ENCODE assay signal across 18 mouse cellular contexts in genomic region chr4:25955696-25956348, GRCm38 (mm10).
A peak's percentile ranks its signal among the peaks of the same experiment; 100 is the strongest.
DNase-seq lines count a peak whose midpoint lies in the region; ATAC-seq and TF ChIP-seq lines count a peak whose summit lies in the region.
"Had no signal": no experiment of that assay in that cellular context is flagged by ENCODE, and none has a peak within 500 bp of the region (broad histone marks: within the 10 kb centered on the region; RNA-seq: fewer than 3 reads in every experiment).

No protein-coding gene starts in this region.

- no peak for ATAC-seq in hindbrain, postnatal 0 days
- ATAC-seq: intestine, embryonic 16.5 days; liver, embryonic 12.5 days; midbrain, embryonic 15.5 days had no signal

- H3K4me1 ChIP-seq in hindbrain, postnatal 0 days (ENCODE audit: insufficient read depth, low read length), result no peaks in the 10 kb centered on the region
- no peaks in the 10 kb centered on the region for H3K4me1 ChIP-seq in hindbrain, embryonic 10.5 days (replicated peaks)
- H3K4me1 ChIP-seq: embryonic facial prominence, embryonic 15.5 days; hindbrain, embryonic 12.5 days; liver, embryonic 12.5 days; midbrain, embryonic 15.5 days had no signal

- no peaks in the 10 kb centered on the region for H3K9me3 ChIP-seq in hindbrain, postnatal 0 days (ENCODE audit: low read length)
- H3K9me3 ChIP-seq in hindbrain, embryonic 10.5 days, result no peaks in the 10 kb centered on the region
- H3K9me3 ChIP-seq: embryonic facial prominence, embryonic 15.5 days; hindbrain, embryonic 12.5 days; liver, embryonic 12.5 days; midbrain, embryonic 15.5 days had no signal

- no peak overlapping the region for H3K27ac ChIP-seq in hindbrain, postnatal 0 days
- no peak overlapping the region for H3K27ac ChIP-seq in hindbrain, embryonic 10.5 days
- peak overlapping the region; percentile 29; the same call in 1 of the 2 replicates for H3K27ac ChIP-seq in left cerebral cortex, adult 2 months
- H3K27ac ChIP-seq: embryonic facial prominence, embryonic 15.5 days; heart, adult 2 months; hindbrain, embryonic 12.5 days; kidney, postnatal 0 days; liver, embryonic 12.5 days; midbrain, embryonic 15.5 days had no signal

- no peak overlapping the region for H3K4me3 ChIP-seq in hindbrain, postnatal 0 days (ENCODE audit: low read length)
- H3K4me3 ChIP-seq in hindbrain, embryonic 10.5 days, result no peak overlapping the region
- H3K4me3 ChIP-seq in left cerebral cortex, adult 2 months, result no peak overlapping the region
- H3K4me3 ChIP-seq: embryonic facial prominence, embryonic 15.5 days; heart, adult 2 months; hindbrain, embryonic 12.5 days; liver, embryonic 12.5 days; midbrain, embryonic 15.5 days had no signal

- no peak overlapping the region for H3K4me2 ChIP-seq in hindbrain, postnatal 0 days (ENCODE audit: low read depth, low read length)
- H3K4me2 ChIP-seq: embryonic facial prominence, embryonic 15.5 days; hindbrain, embryonic 12.5 days; liver, embryonic 12.5 days; midbrain, embryonic 15.5 days had no signal

- peak; percentile 5 for DNase-seq in hindbrain, postnatal 0 days (ENCODE audit: low spot score)
- no peak for DNase-seq in hindbrain, embryonic 10.5 days (ENCODE audit: low spot score)
- peak; percentile 30 for DNase-seq in brain, embryonic 18.5 days (ENCODE audit: low read depth, low spot score)
- DNase-seq in left cerebral cortex, adult 2 months (ENCODE audit: extremely low spot score in 1 of 2, low spot score in 2 of 2), result peak in 1 of 2 experiments; percentile 11
- DNase-seq in right cerebral cortex, postnatal 25 days, result peak; percentile 6
- DNase-seq in gastrocnemius, postnatal 10 days, result no peak
- no peak for DNase-seq in lung, adult 18-20 months
- DNase-seq: adrenal gland, postnatal 14 days; B cell, adult 2 months; cerebellum, adult 9-10 months; embryo, embryonic 11 days; heart, adult 2 months had no signal

- no peaks in the 10 kb centered on the region for H3K36me3 ChIP-seq in hindbrain, postnatal 0 days (ENCODE audit: insufficient read depth, low read length)
- H3K36me3 ChIP-seq in hindbrain, embryonic 10.5 days, result no peaks in the 10 kb centered on the region
- H3K36me3 ChIP-seq: embryonic facial prominence, embryonic 15.5 days; hindbrain, embryonic 12.5 days; liver, embryonic 12.5 days; midbrain, embryonic 15.5 days had no signal

- intact Hi-C loops in left cerebral cortex, adult 2 months (cut with DNase I), result no loop called here

- no peak for TF ChIP-seq CTCF in hindbrain, postnatal 0 days (IDR thresholded peaks at IDR 0.05; ENCODE audit: low read depth)
- TF ChIP-seq CTCF in left cerebral cortex, adult 2 months (IDR thresholded peaks at IDR 0.05), result no peak

- WGBS in hindbrain, postnatal 0 days, result 83% methylated on average over 2 of the region's 2 CpGs
- 87% methylated on average over 2 of the region's 2 CpGs for WGBS in hindbrain, embryonic 10.5 days

- H3K27me3 ChIP-seq in hindbrain, postnatal 0 days (ENCODE audit: insufficient read depth, low read length), result no peaks in the 10 kb centered on the region
- no peaks in the 10 kb centered on the region for H3K27me3 ChIP-seq in hindbrain, embryonic 10.5 days (ENCODE audit: insufficient read depth, poor library complexity, severe bottlenecking)
- H3K27me3 ChIP-seq: embryonic facial prominence, embryonic 15.5 days; hindbrain, embryonic 12.5 days; liver, embryonic 12.5 days; midbrain, embryonic 15.5 days had no signal

- no peak overlapping the region for H3K9ac ChIP-seq in hindbrain, postnatal 0 days (replicated peaks; ENCODE audit: low read length)
- H3K9ac ChIP-seq: embryonic facial prominence, embryonic 15.5 days; hindbrain, embryonic 12.5 days; liver, embryonic 12.5 days; midbrain, embryonic 15.5 days had no signal

Comparison
In these comparisons a context has a peak if more than half of its experiments do, and no peak if none do; other contexts are left out.
1. DNase-seq: peak in hindbrain, postnatal 0 days (single experiment), brain, embryonic 18.5 days (single experiment) and right cerebral cortex, postnatal 25 days (single experiment); none in hindbrain, embryonic 10.5 days (single experiment), gastrocnemius, postnatal 10 days (single experiment) and lung, adult 18-20 months (0 of 2).